Mouse (Mus musculus) CD4-positive helper T cell, adult 2 months (primary cell): Measurements from ENCODE around the gene Olfr1339.

Source experiments
- DNase-seq: peaks from one replicate; pipeline ENCODE4 v3.0.0-alpha.2; 2012; ENCODE audit warnings: low read depth, missing footprints, low spot score

The Olfr1339 gene

DNA sequence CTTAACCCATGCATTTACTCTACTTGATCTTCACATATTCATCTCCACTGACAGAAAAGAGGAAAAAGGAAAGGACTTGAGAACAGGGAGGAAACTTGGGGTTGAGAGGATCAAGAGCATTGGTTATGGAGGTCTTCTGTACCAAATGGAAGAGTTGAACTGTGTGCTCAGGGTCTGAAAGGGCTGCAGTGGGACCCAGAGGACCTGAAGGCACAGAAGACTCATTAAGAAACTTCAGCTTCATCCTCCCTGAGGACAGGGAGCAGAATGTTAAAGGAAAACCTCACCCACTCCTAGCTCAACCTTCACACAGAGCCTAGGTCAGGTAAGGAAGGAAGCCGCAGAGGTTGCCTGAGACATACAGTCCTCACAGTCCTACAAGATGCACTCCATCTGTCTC is at the start of gene Olfr1339:
Gene Olfr1339, plus strand, starts transcription at position 301 of the 400 bp plus-strand sequence.
- DNase-seq: no peak

GRCm38 (mm10) chr4:118687086-118687485 is 44.9 kb upstream of the Olfr1339 start:
- DNase-seq: no peak

- no peak for DNase-seq
Measured at GRCm38 (mm10) chr4:118692412-118692973, 39.5 kb upstream of the Olfr1339 start, which contains the start of gene Olfr1342. Olfr1342 (minus strand) TSS chr4:118692756.

DNA sequence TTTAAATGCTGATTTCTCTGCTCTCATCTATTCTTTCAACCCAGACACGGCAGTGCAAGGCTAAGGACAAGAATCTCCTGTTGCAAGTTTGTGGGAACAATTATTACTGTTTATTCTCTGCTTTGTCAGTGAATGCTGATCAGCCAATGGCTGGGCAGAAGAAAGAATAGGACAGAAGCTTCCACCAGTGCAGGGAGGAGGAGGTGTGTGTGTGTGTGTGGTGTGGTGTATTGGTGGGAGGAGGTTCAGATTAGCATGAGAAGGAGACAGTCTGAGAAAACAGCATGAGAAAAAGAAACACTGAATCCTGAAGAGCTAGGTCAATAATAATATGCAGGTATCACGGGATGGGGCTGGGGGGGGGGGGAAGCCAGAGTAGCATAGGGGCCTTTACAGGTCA is 38.2 kb upstream of the Olfr1339 start:
- no peak for DNase-seq

- DNase-seq: no peak
Measured at GRCm38 (mm10) chr4:118703223-118703622, 28.8 kb upstream of the Olfr1339 start, which contains the start of gene Olfr1341. Olfr1341 (plus strand) TSS chr4:118703523.

DNA sequence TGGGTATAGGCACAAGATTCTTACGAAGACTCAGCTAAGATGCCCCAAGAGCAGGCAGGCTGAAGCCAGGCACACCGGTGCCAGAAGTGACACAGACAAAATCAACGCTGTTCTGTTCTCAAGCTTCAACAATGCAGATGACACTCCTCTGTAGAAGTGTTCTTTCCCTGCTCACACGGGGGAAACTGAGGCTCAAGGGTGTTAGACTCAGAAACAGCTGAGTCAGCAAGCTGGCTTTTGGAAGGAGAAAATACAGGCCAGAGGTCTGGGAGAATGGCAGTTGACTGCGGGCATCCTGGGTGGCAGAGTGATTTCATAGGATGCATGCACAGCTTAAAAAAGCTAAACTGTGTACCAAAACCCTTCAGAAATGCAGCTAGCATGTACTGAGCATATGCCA is 23.9 kb upstream of the Olfr1339 start:
- no peak for DNase-seq

DNA sequence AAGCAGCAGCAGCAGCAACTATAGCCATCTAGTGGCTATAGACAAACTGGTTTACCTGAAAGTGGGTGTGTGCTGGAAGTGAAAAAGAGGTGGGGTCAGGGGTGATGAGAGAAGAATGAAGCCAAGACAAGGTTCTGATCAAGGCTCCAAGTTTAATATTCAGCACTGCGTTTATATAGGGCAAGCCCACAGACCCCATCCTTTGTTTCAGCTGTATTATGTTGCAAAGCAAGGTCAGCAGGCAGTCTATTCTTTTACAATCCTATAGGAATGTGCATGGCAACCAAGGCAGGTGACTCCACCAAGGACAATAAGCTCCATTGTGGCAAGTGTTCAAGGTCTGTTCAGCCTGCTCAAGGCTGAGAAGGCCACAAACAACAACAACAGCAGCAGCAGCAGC is 20.3 kb upstream of the Olfr1339 start:
- DNase-seq: no peak

DNA sequence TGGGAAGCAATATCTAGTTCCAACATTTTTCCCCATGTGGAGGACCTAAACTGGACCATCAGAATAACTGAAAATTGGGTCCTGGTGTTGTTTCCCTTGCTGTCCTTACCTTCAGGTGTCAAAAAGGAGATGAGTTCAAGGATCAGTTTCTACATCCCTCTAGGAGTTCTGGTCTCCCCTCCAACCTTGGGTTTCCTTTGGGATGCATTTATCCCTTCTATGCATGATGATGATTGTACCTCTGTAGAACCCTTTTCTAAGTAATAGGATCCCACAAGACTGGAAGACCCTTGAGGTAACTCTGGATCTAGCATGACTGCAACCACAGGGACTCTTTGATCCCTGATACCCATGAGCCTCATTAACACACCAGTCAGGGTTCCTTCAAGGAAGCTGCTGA is 12.1 kb upstream of the Olfr1339 start, which contains the start of gene Olfr1340:
Gene Olfr1340, plus strand, starts transcription at position 301 of the 400 bp plus-strand sequence.
- DNase-seq: no peak

DNA sequence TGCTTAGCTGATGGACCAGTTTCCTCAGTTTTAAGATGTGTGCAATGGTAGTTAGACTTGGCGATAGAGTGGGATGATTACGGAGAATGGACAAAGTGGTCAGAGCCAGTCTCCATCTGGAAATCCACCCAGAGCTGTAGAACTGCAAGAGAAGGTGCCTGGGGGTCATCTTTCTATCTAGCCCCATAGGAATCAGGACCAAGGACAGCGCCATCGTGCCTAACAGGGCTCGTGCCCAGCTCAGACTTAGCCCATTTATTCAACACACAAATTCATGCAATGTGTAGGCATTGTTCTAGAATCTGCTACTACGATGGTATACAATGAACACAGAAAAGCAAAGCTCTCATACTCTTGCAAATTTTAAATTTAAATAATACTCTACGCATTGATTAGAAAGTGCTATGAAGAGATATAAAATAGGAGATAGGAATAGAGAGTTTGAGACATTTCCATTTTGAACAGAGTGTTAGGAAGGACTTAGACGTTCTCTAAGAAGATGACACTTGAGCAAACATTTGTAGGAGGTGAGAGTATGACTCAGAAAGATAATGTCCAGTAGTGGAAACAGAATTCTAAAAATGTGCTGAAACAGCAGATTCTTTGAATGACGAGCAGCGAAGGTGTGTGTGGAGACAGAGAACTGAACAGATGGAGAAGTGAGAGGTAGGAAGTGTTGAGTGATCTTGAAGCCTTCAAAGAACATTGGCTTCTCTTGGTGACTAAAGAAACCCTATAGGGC is 10.1 kb upstream of the Olfr1339 start:
- no peak for DNase-seq

- no peak for DNase-seq
Measured at GRCm38 (mm10) chr4:118739574-118739973, 7.6 kb downstream of the Olfr1339 start.

GRCm38 (mm10) chr4:118740988-118741698 is 9.2 kb downstream of the Olfr1339 start:
- DNase-seq: no peak

GRCm38 (mm10) chr4:118741881-118742280 is 9.9 kb downstream of the Olfr1339 start:
- DNase-seq: no peak

DNA sequence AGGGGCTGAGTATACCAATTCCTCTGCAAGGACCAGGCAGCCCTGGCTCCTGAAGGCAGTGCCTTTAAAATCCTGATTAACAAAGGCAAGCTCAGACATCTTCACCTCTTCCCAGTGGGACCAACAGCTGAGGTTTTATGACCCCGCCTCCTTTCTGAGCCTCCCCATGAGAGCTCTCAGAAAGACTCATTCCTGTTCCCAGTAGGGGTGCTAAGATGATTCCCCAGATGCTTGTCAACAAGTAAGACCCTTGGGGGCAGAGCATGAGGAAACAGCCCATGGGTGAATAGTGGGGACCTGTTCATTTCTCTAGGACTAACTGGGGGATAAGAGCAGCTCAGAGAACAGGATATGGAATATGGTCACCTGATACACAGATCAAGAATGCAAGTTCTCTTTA is 26.7 kb downstream of the Olfr1339 start, which contains the start of gene Olfr1338:
Gene Olfr1338, minus strand, starts transcription at position 101 of the 400 bp plus-strand sequence.
- no peak for DNase-seq

DNA sequence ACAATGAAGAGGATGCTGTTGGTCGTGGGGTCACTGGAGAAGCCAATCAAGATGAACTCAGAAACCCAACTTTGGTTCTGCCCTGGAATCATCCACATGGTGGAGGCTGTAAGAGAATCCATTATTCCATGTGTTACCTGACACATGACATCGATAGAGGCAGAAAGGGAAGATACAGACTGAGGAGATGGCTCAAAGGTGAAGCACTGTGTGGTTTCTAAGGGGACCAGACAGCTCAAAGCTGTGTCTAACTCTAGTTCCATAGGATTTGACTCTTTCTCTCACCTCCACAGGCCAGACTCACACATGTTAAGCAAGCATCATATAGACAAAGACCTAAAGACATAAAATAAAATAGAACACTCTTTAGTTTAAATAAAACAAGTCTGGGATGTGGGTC is 50.5 kb downstream of the Olfr1339 start, which contains the start of gene Olfr1337:
Gene Olfr1337, minus strand, starts transcription at position 101 of the 400 bp plus-strand sequence.
- no peak for DNase-seq
